Mouse (Mus musculus) left cerebral cortex, postnatal 10 days (tissue): ENCODE measurements at regions not wholly inside any gene's neighbourhood (a gene's known extent, or its start where the extent isn't known, plus 50 kb on each side); places are given as distances from the start of the nearest gene placed in this dataset.
"Not testable (repeated sequence)": the region's sequence is repeated elsewhere in the genome, so short reads cannot be mapped to it uniquely, and the experiment has no call there.

Experiments
- DNase-seq, 2 experiments: peaks; one replicate each; pipeline ENCODE4 v3.0.0; 2021 to 2022; ENCODE audit warnings: low spot score in 2 of 2, mixed read lengths in 1 of 2; ENCODE audit errors: extremely low spot score in 1 of 2
- intact Hi-C: fragments of 180-260 bp; cut with DNase I; formaldehyde crosslinking; loops from one replicate; pipeline ENCODE4 v1.15.1; 2025

DNA sequence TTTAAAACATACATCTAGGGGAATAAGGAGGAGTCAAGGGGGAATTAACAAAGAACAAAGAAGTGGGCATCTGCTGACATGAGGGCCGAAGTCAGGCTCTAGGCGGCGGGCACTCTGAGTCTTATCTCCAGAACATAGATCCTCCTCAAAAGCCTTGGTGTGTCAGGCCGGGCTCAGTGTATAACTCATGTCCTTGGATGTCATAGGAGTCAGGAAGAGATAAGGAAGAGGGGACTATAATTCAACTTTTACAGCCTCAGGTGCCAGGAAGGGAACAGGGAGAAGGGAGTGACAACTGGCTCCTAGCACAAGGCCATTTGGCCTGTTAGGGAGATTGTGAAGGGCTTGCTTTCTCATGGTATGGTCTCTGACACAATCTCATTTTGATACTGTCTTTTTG is 185.9 kb upstream of the Ube2e2 start:
- DNase-seq, intact Hi-C loops: not testable (repeated sequence)

DNA sequence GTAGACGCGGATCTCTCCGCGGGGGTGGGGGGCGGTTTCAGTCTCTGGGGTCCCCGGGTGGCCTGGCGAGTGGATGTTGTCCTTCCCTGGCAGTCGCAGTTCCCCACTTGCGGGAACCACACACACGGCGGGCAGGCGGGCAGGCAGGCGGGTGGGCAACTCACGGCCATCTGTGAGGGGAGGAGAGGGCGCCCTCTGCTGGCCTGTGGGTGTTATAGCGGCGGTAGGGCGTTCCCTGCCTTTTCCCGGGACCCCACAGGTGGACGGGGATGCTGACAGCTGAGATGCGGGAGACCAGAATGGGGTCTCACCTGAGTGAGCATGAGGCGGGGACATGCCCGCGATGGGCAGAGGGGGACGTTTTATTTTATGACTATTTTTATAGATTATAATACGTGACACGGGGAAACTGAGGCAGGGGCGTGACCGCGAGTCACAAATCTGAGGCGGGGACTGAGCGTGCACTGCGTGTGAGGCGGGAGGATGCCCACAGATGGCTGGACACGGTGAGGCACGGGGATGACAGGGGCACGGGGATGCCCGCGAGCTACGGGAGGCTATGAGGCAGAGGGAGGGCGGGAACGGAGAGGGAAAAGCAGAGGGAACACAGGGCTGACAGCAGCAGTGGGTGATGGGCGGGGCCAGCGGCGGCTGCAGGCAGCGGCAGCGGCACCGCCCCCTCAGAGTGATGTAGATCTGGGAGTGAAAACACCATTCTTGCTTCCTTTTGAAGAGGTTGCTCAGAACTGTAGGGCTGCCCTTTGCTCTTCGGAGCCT is 148.1 kb upstream of the Ube2e2 start:
- intact Hi-C loops, result no loop called here
- peak; percentile 49 to 83 for DNase-seq

- intact Hi-C loops, result no loop called here
- no peak for DNase-seq
Observed at GRCm38 (mm10) chr14:19020102-19020501, 126.0 kb upstream of the Ube2e2 start.

- no peak for DNase-seq
- intact Hi-C loops, result loop anchor here (10.0 kb wide), 1 partner anchor 641 kb away; no protein-coding TSS in a partner anchor
Observed at GRCm38 (mm10) chr14:19015406-19015805, 121.3 kb upstream of the Ube2e2 start.

- DNase-seq, result not testable (repeated sequence)
- intact Hi-C loops, result loop anchor here (10.0 kb wide), 1 partner anchor 639 kb away; no protein-coding TSS in a partner anchor
Observed at GRCm38 (mm10) chr14:19013558-19013957, 119.5 kb upstream of the Ube2e2 start.

GRCm38 (mm10) chr14:18983901-18984300 is 89.8 kb upstream of the Ube2e2 start:
- intact Hi-C loops, result no loop called here
- peak in 1 of 2 experiments; percentile 57 for DNase-seq

GRCm38 (mm10) chr14:18963864-18964263 is 69.8 kb upstream of the Ube2e2 start:
- intact Hi-C loops, result no loop called here
- no peak for DNase-seq

- intact Hi-C loops, result no loop called here
Observed at GRCm38 (mm10) chr14:18963287-18963686, 69.2 kb upstream of the Ube2e2 start.

More at GRCm38 (mm10) chr14:18963287-18963686, 69.2 kb upstream of the Ube2e2 start:
- DNase-seq, result no peak
